Mouse (Mus musculus): ENCODE data around the gene B230307C23Rik.
"Not testable (repeated sequence)": the region's sequence is repeated elsewhere in the genome, so short reads cannot be mapped to it uniquely, and the experiment has no call there.

- not testable (repeated sequence) for TF ChIP-seq GATA1 (IDR thresholded peaks at IDR 0.05; ENCODE audit: borderline replicate concordance, low read length); FLI1 (IDR thresholded peaks at IDR 0.05; ENCODE audit: low read length)
Measured at GRCm38 (mm10) chr16:98026186-98026585, 29.1 kb downstream of the B230307C23Rik start.

All from megakaryocyte, embryonic 14.5 days (primary cell).